Mouse (Mus musculus) gastrocnemius, postnatal 36 days (tissue): ENCODE measurements around the gene Col9a2. TPM values are rescaled to one million over a fixed set of nuclear protein-coding genes. Genes with fewer than 3 reads are reported as not detected.
A peak's percentile ranks its signal among the peaks of the same experiment; 100 is the strongest.

Experiments used
- DNase-seq, 2 experiments: peaks; one replicate each; pipeline ENCODE4 v3.0.0; 2022
- intact Hi-C: fragments of 180-260 bp; cut with DNase I; formaldehyde crosslinking; loops from one replicate; pipeline ENCODE4 v1.15.1; 2025
- total RNA-seq, 2 experiments: library from RNA; stranded (reverse); gene quantifications; 2 replicates each; pipeline ENCODE4 v1.2.3; 2021

Gene Col9a2
- total RNA-seq, 2 experiments from 2014 or later = 0.23 to 0.54 TPM

DNA sequence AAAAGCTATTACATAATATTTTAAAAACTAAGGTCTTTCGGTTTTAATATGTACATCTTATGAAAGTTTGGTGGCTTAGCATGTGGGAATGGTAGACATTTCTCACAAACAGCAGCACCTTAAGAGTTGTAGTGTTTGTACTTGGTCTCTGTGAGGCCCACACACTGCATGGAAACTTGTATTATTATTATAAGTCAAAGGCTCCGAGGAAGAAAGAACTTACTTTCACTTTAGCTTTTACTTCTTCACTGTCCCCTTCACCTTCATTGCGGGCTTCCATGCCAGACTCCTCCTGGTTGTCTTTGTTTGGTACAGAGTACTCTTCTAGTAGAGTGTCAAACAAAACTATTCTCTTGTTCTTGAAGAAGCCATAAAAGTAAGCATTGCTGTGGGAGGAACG is 35.1 kb downstream of the Col9a2 start:
- DNase-seq = no peak
- intact Hi-C loops = no loop called here

DNA sequence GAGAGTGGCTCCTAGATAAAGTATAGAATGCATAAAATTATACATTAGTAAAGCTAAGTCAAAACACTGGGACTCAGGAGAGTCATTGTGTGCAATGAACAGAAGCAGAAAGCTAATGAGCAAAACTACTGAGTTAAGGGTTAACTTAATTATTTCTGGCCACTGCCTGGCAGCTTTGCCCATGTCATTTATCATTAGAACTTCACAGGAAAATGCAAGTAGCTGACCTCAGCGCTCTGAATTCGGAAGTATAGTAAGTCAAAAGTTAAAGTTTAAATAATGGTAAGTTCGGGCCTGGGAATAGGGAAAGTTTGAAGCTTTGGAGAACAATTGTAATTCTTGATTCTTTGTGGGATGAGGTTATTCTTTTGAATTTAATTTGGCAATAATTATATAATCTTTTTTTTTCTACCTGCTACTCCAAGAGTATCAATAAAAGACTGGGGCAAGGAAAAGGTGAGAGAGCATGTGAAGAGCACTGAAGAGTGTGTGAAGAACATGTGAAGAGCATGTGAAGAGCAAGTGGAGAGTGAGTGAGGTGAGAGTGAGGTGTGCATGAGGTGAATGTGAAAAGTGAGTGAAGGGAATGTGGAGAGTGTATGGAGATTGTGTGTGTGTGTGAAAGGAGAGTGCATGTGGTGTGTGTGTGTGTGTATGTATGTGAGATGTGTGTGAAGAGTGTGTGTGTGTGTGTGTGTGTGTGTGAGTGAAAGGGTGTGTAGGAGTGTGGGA is 38.9 kb downstream of the Col9a2 start:
- intact Hi-C loops = no loop called here

DNA sequence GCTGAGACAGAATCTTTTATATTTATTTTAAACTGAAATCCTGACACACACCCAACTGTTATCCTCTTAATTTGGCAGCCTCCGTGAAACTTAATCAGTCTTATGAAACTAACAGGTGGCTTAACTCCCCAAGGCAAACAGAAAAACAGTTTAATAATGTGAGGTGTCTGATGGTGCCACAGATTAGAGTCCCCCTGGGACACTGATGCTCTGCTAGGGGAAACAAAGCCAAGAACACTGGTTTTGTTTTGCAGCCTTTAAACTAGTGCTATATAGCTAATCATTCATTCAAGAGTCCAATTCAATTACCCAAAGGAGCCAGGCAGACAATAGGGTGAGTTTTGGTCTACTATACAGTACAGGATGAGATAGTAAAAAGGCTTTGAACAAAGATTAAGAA is 41.2 kb downstream of the Col9a2 start:
- intact Hi-C loops = loop anchor here (5.0 kb wide), 1 partner anchor 137 kb away; the partner anchor contains the start of gene Rlf
- DNase-seq = no peak

More for the DNA sequence above, 38.9 kb downstream of the Col9a2 start:
- DNase-seq = no peak

DNA sequence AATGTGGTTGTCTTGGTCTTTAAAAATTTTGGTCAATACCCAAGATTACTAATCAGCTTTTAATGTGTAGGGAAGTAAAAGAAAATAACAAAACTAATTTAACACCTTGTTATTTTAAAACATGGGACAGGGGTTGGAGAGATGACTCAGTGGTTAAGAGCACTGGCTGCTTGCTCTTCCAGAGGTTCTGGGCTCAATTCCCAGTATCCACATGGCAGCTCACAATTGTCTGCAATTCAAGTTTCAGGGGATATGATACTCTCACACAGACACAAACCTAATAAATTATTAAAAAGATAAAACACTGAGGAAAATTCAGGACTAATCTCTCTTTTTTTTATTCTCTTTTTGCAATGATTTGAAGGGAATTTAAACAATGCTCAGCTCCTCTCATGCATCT is 45.3 kb downstream of the Col9a2 start:
- intact Hi-C loops = loop anchor here (5.0 kb wide), 1 partner anchor 133 kb away; the partner anchor contains the start of gene Rlf
- no peak for DNase-seq

DNA sequence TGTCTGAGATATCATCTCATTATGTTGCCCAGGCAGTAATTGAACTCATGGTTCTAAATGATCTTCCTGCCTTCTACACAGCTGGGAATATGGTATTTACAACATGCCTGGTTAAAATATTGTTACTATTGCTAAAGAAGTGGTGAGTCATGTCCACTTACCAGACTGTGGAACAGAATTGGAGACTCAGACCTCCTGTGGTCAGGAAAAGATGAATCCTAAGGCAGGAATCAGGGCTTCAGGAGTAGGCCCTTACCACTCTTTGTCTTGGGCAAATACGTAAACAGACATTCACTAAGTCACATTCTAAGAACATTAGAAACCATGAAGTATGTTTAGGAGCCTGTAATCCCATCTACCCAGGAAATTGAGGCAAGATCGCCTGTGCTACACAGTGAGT is 49.5 kb downstream of the Col9a2 start:
- intact Hi-C loops = no loop called here

DNA sequence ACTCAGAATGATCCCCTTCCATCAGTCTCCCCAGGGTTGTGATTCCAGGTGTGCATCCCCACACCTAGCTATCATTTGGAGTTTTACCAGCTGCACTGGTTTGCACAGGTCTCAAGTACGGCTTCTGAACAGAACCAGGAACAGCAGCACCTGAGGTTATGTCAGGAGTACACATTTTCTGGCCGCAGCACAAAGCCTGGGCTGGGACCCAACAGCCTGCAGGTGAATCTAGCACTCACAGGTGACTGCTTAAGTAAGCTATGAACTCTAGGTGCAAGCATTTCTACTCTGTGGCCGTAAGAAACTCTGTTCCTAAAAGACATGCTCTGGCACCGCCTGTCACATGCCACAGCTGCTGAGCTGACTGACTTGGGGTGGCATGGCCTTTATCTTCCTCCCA is 51.0 kb downstream of the Col9a2 start:
- intact Hi-C loops = no loop called here
- DNase-seq = no peak

More for the DNA sequence above, 49.5 kb downstream of the Col9a2 start:
- DNase-seq = no peak

DNA sequence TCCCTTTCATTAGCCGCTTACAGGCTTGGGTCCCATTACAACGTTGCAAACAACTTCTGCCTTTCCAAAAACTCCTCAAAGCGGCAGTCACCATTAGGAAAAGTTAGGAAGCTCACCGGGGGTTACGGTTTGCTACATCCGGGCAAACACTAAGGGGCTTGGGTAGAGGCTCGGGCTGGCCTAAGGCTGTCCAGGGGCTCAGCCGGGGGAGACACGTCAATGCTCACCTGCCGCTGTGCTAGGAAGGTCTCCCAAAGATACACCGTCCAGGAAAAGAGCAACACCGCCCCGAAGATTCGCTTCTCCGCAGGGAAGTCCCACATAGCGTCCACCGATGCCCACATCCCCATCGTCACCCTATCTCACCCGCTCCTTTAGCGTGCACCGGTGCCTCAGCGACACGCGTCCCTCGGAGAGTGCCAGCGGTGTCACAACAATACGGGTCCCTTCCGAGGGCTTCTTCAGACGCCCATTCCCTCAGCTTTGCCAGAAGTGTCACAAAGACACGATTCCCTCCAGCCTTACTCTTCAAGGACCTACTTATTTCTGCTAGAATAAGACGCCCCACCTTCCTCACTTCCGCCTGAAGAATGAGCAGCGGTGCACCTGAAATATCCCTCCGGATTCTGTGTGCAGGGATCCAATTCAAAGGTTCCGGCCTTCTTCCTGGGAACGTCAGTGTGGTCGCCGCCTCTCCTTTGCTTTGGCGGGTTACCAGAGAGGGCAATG is 58.6 kb downstream of the Col9a2 start, which contains the start of gene Zmpste24:
Zmpste24 (minus strand) TSS at position 592 of the 729 bp plus-strand sequence.
- intact Hi-C loops = no loop called here
- peak; percentile 64 to 75 for DNase-seq

DNA sequence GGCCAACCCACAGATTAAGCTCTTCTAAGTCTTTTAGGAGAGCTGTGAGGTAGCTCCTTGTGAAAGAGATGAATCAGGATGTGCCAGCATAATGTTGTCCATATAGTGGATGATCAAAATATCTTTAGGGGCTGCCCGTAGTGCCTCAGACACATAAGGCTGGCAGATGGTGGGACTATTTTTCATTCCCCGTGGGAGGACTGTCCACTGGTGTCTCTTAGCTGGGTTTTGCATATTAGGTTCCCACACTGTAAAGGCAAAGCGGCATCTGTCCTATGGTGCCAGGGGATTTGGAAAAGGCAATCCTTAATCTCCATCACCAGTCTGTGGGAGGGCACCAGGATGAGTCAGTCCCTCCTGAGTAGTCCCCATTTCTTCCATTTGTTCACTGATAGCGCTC is 64.1 kb downstream of the Col9a2 start:
- no peak for DNase-seq
- intact Hi-C loops = no loop called here

Other genes starting within 250 kb of the Col9a2 start
- 10 to 100 TPM; 37.9 to 40.1 TPM for gene Nfyc, start 207.8 kb upstream of the Col9a2 start, total RNA-seq
- under 1 TPM in 1 of 2 experiments, not detected in 1; 0.05 TPM for gene Rims3, start 184.6 kb upstream of the Col9a2 start, total RNA-seq
- 1 to 10 TPM; 1.4 TPM for gene Exo5, start 114.4 kb upstream of the Col9a2 start, total RNA-seq
- under 1 TPM; 0.48 to 0.59 TPM for gene Zfp69, start 87.7 kb upstream of the Col9a2 start, total RNA-seq
- 10 to 100 TPM; 13.7 to 14.4 TPM for gene Smap2, start 22.1 kb upstream of the Col9a2 start, total RNA-seq
- 10 to 100 TPM; 15.7 to 16.1 TPM for gene Zmpste24, start 58.9 kb downstream of the Col9a2 start, total RNA-seq
- not detected for gene Tmco2, start 69.8 kb downstream of the Col9a2 start, total RNA-seq
- gene Rlf, start 175.7 kb downstream of the Col9a2 start, total RNA-seq = 1 to 10 TPM; 6.8 to 7.6 TPM